Mouse (Mus musculus): ENCODE measurements around the gene Gm5128. TPM values are rescaled to one million over a fixed set of nuclear protein-coding genes. Genes with fewer than 3 reads are reported as not detected.

Gm5128 gene
- polyA plus RNA-seq (2012; rRNA removed), result not detected in 2 replicates

GRCm38 (mm10) chrX:135372984-135373383 is at the start of gene Gm5128:
Gene Gm5128 (plus strand): TSS chrX:135373284.

Other genes starting within 250 kb of the Gm5128 start
- gene Gm15023, start 195.7 kb upstream of the Gm5128 start, polyA plus RNA-seq (2012; rRNA removed), result not detected in 2 replicates
- 0.42 TPM in 1 of 2 replicates, not detected in the other for gene Tceal6, start 162.6 kb upstream of the Gm5128 start, polyA plus RNA-seq (2012; rRNA removed)
- gene Pramel3, start 71.0 kb upstream of the Gm5128 start, polyA plus RNA-seq (2012; rRNA removed), result not detected in 2 replicates
- not detected in 2 replicates for gene Gm7903, start 60.6 kb downstream of the Gm5128 start, polyA plus RNA-seq (2012; rRNA removed)
- gene AV320801, start 121.3 kb downstream of the Gm5128 start, polyA plus RNA-seq (2012; rRNA removed), result not detected in 2 replicates
- 0.30 and 0.32 TPM in 2 replicates for gene Nxf7, start 225.5 kb downstream of the Gm5128 start, polyA plus RNA-seq (2012; rRNA removed)

Measured in liver, embryonic 14 days (tissue).